Mouse (Mus musculus) embryo, embryonic 11.5 days (tissue): ENCODE measurements at regions not wholly inside any gene's neighbourhood (a gene's known extent, or its start where the extent isn't known, plus 50 kb on each side); places are given as distances from the start of the nearest gene placed in this dataset.
A peak's percentile ranks its signal among the peaks of the same experiment; 100 is the strongest.

Experiments
- DNase-seq: peaks from one replicate; pipeline ENCODE4 v3.0.0-alpha.2; 2012; ENCODE audit warnings: low read depth, low spot score

- DNase-seq: no peak
Measured at GRCm38 (mm10) chr4:47622851-47623743, 148.6 kb downstream of the Sec61b start.

DNA sequence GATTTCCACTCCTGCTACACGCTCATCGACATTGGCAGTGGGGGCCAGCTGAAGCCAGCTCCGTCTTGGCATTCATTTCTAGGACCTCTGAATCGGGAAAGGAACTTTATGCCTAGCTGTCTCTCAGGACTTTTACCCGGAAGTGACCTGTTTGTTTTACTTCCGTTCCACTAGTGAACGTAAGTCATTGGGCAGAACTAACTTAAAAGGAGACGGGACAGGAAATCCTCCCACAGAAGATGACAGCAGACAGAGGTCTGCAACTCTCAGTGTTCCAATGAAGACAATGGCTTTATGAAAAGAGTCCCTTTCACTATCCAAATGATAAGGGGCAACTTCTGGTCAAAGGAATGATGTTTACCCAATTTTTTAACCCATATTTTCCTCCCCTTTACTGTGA lies 155.5 kb downstream of the Sec61b start:
- DNase-seq: no peak

- DNase-seq: no peak
Measured at GRCm38 (mm10) chr4:47630427-47630826, 156.0 kb downstream of the Sec61b start.

DNA sequence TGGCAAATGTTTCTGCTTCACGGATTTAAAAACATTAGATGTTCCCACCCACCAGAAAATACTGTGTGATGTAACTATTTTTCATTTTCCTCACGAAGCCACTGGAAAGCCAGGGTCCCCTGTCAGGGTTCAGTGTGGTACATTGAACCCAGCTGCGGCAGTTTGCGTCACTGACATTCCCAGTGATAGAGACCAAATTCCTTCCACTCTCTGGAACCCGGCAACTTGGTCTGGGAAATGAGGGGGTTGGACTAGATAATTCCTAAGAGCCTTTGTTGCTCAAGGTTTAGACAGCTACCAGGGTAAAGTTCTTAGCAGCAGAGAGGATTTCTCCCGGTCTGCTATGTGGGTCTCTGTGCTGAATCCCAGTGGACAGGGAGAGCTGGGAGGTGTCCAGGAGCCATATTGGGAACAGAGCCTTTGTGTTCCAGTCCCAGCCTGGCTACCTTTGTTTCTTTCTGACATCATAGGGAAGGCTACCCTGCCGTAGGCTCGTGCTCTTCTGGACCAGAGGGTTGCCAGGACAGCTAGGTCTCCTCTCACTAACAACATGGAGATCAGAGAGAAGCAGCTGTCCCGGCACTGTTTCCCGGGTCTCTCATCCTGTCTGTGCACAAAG lies 164.5 kb downstream of the Sec61b start:
- DNase-seq: no peak

DNA sequence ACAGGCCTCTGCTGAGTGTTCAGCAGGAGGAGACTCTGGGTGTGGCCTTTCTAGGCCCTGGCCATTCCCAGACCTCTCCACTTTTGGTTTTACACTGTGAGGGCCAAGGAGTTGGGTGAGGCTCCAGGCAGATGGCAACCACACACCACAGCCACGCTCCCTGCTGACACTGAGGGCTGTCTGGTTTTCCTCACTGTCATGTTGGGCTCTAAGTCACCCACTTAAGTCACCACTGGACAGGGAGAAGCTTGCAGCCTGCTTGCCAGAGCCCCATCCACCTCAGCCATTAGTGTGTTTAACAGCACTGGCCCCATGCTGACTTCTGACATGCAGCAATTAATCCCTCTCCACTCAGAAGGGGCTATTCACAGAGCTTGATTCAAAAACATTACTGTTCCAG lies 170.6 kb downstream of the Sec61b start:
- peak; percentile 17 for DNase-seq

DNA sequence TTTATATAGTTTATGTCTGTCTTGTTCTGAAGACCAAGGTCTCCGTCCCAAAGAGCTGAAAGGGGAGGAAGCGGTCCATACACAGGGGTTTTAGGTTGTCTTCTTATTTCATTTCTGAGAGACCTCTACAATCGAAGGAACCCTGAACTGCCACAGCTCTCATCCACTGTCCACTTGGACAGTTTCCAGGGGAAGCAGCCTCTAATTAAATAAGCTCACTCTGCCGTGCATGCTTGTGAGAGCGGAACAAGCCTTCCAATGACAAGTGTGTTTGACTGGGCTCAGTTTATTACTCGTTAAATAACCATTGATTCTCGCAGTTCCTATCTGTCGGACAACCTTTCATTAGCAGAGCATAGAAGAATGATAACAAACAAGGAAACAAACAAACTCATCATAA lies 174.2 kb downstream of the Sec61b start:
- DNase-seq: no peak

- no peak for DNase-seq
Measured at GRCm38 (mm10) chr4:47649951-47650350, 175.5 kb downstream of the Sec61b start.

GRCm38 (mm10) chr4:47651521-47651920 lies 177.1 kb downstream of the Sec61b start:
- DNase-seq: no peak

DNA sequence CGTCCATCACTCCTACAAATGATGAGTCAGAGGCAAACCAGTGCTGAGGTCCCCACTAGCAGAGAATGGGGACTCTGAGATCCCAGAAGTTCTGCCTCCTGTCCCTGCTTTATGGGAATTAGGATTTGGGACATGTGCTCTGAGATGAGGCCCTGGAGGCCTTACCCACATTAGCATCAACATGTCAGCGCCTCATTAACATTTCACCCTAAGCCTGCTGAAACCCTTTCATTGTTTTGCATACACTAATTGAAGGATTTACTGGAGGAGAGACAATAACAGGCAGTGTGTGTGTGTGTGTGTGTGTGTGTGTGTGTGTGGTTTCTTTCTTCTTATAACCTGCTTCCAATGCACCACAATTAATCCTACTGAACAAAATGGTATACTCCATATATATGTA lies 178.7 kb downstream of the Sec61b start:
- no peak for DNase-seq

- no peak for DNase-seq
Measured at GRCm38 (mm10) chr4:47669519-47669918, 195.1 kb downstream of the Sec61b start.

DNA sequence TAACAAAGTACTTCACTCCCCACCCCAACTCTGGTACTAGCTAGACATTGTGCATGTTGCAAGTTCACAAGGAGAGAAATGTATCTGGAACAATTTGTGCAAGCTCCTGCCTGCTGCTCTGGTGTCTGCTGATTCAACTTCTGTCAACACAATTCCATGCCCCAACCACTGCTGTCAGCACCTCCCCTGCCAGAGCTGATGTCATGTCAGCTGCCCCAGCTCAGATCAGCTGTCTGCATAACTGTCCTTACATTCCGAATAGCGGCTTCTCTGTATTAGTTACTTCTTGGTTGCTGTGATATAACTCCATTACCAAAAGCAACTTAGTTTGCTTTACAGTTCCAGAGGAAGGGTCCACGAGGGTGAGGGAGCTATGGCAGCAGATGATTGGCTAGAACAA lies 196.0 kb downstream of the Sec61b start:
- no peak for DNase-seq

DNA sequence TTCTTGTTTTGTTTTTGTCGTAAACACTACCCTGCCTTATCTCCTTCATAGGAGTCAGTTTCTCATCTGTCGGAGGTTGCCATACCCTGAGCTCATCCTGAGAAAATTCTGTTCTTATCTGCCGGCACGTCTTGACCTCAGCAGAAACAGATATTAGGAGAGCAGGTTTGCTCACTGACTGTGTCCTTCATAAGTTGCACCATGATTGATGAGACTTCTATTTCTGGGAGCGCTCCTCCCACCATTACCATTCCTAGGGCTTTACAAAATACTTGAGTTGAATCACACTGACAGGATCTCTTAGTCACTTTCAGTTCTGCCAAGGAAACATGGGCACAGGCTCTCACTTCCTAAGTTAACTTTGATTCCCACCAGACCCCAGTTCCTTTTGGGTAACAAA lies 196.9 kb downstream of the Sec61b start:
- no peak for DNase-seq

GRCm38 (mm10) chr4:47681141-47681540 lies 206.7 kb downstream of the Sec61b start:
- no peak for DNase-seq

DNA sequence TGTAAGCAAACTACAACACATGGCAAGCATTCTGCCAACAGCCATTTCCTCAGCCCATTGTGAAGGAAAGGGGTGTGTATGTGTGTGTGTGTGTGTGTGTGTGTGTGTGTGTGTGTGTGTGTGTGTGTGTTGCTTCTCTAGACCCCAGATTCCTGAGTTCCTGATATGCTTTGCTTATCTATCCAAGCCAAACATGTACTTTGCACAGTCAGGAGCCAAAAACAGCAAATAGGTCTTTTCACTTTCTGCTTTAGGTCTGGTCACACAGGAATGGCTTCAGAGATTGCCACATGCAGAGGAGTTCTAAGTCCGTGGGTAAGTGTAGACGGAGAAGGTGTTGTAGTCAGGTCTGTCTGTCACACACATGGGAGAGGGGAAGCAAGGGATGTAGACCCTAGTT lies 216.7 kb downstream of the Sec61b start:
- DNase-seq: no peak

GRCm38 (mm10) chr4:47692654-47693053 lies 218.2 kb downstream of the Sec61b start:
- DNase-seq: no peak

DNA sequence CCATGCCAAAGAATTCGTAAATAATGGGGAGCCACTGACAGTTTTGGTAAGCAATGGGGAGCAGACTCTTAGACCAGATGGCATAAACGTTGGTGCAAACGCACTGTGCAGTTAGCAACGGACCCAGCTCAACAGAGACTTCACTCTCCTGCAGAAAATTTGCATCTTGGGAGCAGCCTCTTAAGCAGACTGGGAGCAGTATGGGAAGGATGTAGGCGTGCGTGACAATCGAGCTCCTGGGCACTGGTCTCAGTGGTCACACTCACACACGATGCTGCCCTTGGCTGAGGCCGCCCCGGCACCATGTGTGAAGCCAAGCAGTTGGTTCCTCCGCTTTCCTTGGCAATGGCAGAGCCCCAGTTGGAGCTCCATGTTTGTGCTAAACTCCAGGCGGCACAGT lies 218.8 kb downstream of the Sec61b start:
- no peak for DNase-seq

DNA sequence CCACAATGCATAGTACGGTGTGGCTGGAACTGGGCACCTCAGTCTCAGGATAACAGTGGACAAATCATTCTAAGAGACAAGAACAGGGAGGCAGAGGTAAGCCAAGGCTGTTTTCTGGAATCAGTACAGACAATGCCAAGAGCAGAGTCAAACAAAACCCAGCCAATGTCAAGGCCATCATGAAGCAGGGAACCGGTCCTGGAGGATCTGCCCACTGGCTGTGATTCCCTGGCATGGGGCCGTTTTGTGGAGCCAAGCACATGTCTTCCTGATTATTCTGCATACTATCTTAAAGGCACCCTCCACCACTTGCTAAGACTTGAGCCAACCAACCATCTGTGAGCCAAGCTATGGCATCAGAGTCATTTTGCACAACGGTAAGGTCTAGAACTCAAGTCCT lies 222.6 kb downstream of the Sec61b start:
- DNase-seq: no peak

DNA sequence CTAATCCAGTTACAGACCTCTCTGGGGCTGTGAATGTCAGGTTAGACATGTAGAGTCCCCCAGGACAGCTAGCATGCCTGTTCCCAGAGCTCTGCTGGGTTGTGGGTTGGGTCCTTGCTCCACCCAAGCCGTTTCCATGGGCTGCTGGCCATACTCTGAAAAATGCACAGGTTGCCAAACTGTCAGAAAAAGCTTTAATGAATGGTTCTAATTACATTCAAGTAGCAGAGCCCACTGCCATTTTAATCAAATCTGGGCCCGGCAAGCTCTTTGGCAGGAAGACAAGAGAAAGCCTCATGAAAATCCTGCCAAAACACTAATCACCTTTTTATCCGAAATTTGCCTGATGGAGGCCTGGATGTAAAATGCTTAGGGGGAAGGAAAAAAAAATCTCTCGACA lies 224.1 kb downstream of the Sec61b start:
- no peak for DNase-seq

DNA sequence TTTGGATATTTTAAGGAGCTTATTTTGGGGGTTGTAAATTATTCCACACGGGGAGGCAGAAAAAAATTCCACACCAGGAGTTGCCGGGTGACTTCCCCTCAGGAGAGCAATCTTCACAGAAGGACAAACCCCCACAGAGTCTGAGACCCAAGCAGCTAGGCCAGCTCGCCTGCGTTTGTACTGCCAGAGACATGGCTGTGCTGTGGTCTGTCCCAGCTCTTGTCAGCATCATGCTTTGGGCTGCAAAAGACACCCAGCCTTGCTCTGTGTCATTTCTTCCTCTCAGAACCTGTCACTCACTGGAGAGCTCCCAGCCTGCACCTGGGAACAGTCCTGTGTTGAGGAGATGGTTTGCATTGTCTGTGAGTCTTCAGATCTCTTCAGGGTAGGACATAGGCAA lies 224.5 kb downstream of the Sec61b start:
- DNase-seq: no peak

DNA sequence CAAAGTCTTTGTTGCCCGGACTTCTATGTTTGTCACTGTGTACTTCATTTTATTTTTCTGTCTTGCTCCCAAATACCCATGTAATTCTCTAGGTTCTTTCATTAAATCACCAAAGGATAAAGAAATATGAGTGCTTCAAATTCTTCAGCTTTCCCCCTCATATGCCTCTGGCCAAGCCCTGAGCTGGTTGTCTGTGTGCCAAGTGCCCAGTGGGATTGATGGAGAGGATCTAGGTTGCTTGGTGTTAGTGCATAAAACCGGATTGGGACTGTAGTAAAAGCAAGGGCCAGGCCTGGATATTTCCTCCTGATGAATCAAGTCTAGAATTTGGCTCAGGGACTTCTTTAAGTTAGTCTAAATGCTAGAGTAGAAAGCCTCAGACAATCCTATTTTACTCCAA lies 229.0 kb downstream of the Sec61b start:
- DNase-seq: no peak

DNA sequence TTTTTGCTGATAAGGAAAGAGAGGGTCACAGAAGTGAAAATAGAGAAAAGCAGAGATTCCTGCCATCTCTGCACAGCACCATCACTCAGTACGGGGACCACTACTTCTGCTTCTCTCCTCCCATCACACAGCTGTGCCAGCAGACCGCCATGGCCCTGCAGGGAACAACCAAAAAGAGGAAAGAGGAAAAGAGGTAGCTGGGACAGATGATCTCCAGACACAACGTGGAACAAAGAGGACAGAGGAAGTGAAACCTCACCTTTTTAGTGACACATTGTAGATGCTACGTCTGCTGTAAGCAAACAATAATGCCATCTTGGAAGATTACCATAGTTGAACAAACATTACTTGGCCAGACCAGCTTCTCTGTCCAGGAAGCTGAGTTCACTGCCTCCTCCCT lies 230.1 kb downstream of the Sec61b start:
- no peak for DNase-seq

DNA sequence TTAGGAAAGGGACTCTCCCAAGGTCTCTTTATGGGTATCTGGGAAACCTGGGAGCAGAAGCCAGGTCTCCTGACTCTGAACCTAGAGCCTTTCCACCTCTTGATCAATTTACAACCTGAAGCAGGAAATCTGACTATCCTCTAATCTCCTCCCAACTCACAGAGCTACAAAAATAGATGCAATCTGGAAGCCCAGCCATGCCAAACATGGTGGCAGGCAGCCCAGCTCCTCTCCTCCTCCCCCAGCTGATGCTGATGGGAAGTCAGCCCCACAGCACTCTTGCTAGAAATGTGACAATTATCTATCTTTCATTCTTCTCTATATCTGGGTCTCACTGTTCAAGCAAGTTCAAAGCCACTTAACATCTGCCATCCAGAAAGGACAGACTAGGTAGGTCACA lies 233.5 kb downstream of the Sec61b start:
- no peak for DNase-seq

- no peak for DNase-seq
Measured at GRCm38 (mm10) chr4:47713387-47713786, 238.9 kb downstream of the Sec61b start.
